In genomic region chrX:153640615-153641014, GRCm38 (mm10) we compare ENCODE assay signal across 10 mouse cellular contexts. TPM values are rescaled to one million over a fixed set of nuclear protein-coding genes. Genes with fewer than 3 reads are reported as not detected.
DNase-seq lines count a peak whose midpoint lies in the region; ATAC-seq and TF ChIP-seq lines count a peak whose summit lies in the region.
"Had no signal": no experiment of that assay in that cellular context is flagged by ENCODE, and none has a peak within 500 bp of the region (broad histone marks: within the 10 kb centered on the region; RNA-seq: fewer than 3 reads in every experiment).

No protein-coding gene starts in this region.

- no peak overlapping the region for H3K27ac ChIP-seq in heart, adult 2 months
- no peak overlapping the region for H3K27ac ChIP-seq in heart, embryonic 12.5 days (ENCODE audit: poor library complexity, severe bottlenecking)
- H3K27ac ChIP-seq in midbrain, embryonic 14.5 days (replicated peaks; ENCODE audit: low read depth, low read length) = no peak overlapping the region
- H3K27ac ChIP-seq in midbrain, embryonic 13.5 days = no peak overlapping the region
- H3K27ac ChIP-seq: neural tube, embryonic 13.5 days had no signal

- TF ChIP-seq EP300 in heart, adult 2 months (IDR thresholded peaks at IDR 0.05; ENCODE audit: insufficient read depth, low read depth, low read length) = no peak

- no peak overlapping the region for H3K4me2 ChIP-seq in heart, embryonic 12.5 days
- no peak overlapping the region for H3K4me2 ChIP-seq in midbrain, embryonic 14.5 days (ENCODE audit: low read length)
- H3K4me2 ChIP-seq in midbrain, embryonic 13.5 days (replicated peaks) = no peak overlapping the region
- H3K4me2 ChIP-seq: neural tube, embryonic 13.5 days had no signal

- WGBS in heart, adult 2 months = 57% methylated on average over 3 of the region's 3 CpGs
- 70% methylated on average over 3 of the region's 3 CpGs for WGBS in heart, embryonic 12.5 days
- WGBS in midbrain, embryonic 14.5 days = 75% methylated on average over 3 of the region's 3 CpGs
- 70% methylated on average over 3 of the region's 3 CpGs for WGBS in midbrain, embryonic 13.5 days

- H3K4me1 ChIP-seq in heart, adult 2 months (ENCODE audit: control insufficient read depth, insufficient read depth, low read length) = no peaks in the 10 kb centered on the region
- H3K4me1 ChIP-seq in heart, embryonic 12.5 days (replicated peaks) = no peaks in the 10 kb centered on the region
- H3K4me1 ChIP-seq in midbrain, embryonic 14.5 days (ENCODE audit: control insufficient read depth, insufficient read depth, low read length) = no peaks in the 10 kb centered on the region
- H3K4me1 ChIP-seq in midbrain, embryonic 13.5 days (replicated peaks) = no peaks in the 10 kb centered on the region
- H3K4me1 ChIP-seq: neural tube, embryonic 13.5 days had no signal

- no peak for TF ChIP-seq POLR2A in heart, adult 2 months (IDR thresholded peaks at IDR 0.05; ENCODE audit: insufficient read depth, low read depth, low read length)

- no peaks in the 10 kb centered on the region for H3K36me3 ChIP-seq in heart, adult 2 months (ENCODE audit: control insufficient read depth, insufficient read depth, low read length)
- H3K36me3 ChIP-seq in heart, embryonic 12.5 days = no peaks in the 10 kb centered on the region
- no peaks in the 10 kb centered on the region for H3K36me3 ChIP-seq in midbrain, embryonic 14.5 days (ENCODE audit: control insufficient read depth, insufficient read depth, low read length)
- H3K36me3 ChIP-seq in midbrain, embryonic 13.5 days = no peaks in the 10 kb centered on the region
- H3K36me3 ChIP-seq: neural tube, embryonic 13.5 days had no signal

- no peak for ATAC-seq in heart, embryonic 12.5 days (ENCODE audit: insufficient number of reproducible peaks, low FRiP score)
- ATAC-seq in midbrain, embryonic 14.5 days (ENCODE audit: low FRiP score, low TSS enrichment) = no peak
- ATAC-seq in midbrain, embryonic 13.5 days = no peak

- H3K79me2 ChIP-seq in heart, adult 2 months (replicated peaks; ENCODE audit: control insufficient read depth, insufficient read depth, low read length) = no peaks in the 10 kb centered on the region

- no peak overlapping the region for H3K4me3 ChIP-seq in heart, adult 2 months
- H3K4me3 ChIP-seq in heart, embryonic 12.5 days = no peak overlapping the region
- H3K4me3 ChIP-seq in midbrain, embryonic 14.5 days (replicated peaks; ENCODE audit: low read depth, low read length) = no peak overlapping the region
- H3K4me3 ChIP-seq in midbrain, embryonic 13.5 days (replicated peaks) = no peak overlapping the region
- H3K4me3 ChIP-seq: neural tube, embryonic 13.5 days had no signal

- H3K27me3 ChIP-seq in heart, adult 2 months (ENCODE audit: control insufficient read depth, insufficient read depth, low read length) = no peaks in the 10 kb centered on the region
- H3K27me3 ChIP-seq in heart, embryonic 12.5 days (replicated peaks) = no peaks in the 10 kb centered on the region
- no peaks in the 10 kb centered on the region for H3K27me3 ChIP-seq in midbrain, embryonic 14.5 days (ENCODE audit: control insufficient read depth, insufficient read depth, low read length)
- no peaks in the 10 kb centered on the region for H3K27me3 ChIP-seq in midbrain, embryonic 13.5 days
- H3K27me3 ChIP-seq: neural tube, embryonic 13.5 days had no signal

- DNase-seq in heart, adult 2 months = peak in 1 of 2 experiments; percentile 22
- peak; percentile 1 for DNase-seq in midbrain, embryonic 14.5 days
- peak; percentile 4 for DNase-seq in c-Kit-negative CD71-positive TER-119-positive erythroid progenitor cells, embryonic 14.5 days (ENCODE audit: low read depth, low spot score)
- DNase-seq in thymus, postnatal 0 days (ENCODE audit: low spot score) = peak; percentile 11
- no peak for DNase-seq in frontal cortex, postnatal 14 days (ENCODE audit: low spot score in 2 of 2)
- DNase-seq in frontal cortex, postnatal 36 days (ENCODE audit: low spot score in 2 of 2) = no peak
- DNase-seq: gastrocnemius, postnatal 36 days had no signal

- intact Hi-C loops in heart, adult 2 months (cut with DNase I) = no loop called here

- H3K9me3 ChIP-seq in heart, embryonic 12.5 days (replicated peaks) = no peaks in the 10 kb centered on the region
- H3K9me3 ChIP-seq in midbrain, embryonic 14.5 days (ENCODE audit: control insufficient read depth, low read length) = no peaks in the 10 kb centered on the region
- H3K9me3 ChIP-seq in midbrain, embryonic 13.5 days = no peaks in the 10 kb centered on the region
- H3K9me3 ChIP-seq: neural tube, embryonic 13.5 days had no signal

- peak; percentile 55 for TF ChIP-seq CTCF in heart, adult 2 months (IDR thresholded peaks at IDR 0.05)

- no peak overlapping the region for H3K9ac ChIP-seq in heart, adult 2 months (ENCODE audit: low read depth, low read length)
- no peak overlapping the region for H3K9ac ChIP-seq in heart, embryonic 12.5 days
- H3K9ac ChIP-seq in midbrain, embryonic 14.5 days (replicated peaks; ENCODE audit: low read length) = no peak overlapping the region
- no peak overlapping the region for H3K9ac ChIP-seq in midbrain, embryonic 13.5 days (replicated peaks)
- H3K9ac ChIP-seq: neural tube, embryonic 13.5 days had no signal

RNA-seq across cellular contexts. Expression of gene Kctd12b, which starts 55.6 kb away (rescaled TPM):
- total RNA-seq in heart, adult 2 months (2021) = 1 to 10 TPM; 5.9 to 7.5 TPM
- 4.0 and 12.3 TPM in 2 replicates for polyA plus RNA-seq in heart, adult 2 months (2012; rRNA removed)
- 3.8 and 4.1 TPM in 2 replicates for polyA plus RNA-seq in heart, embryonic 12.5 days (2016; fragmentation: Nextera tagmentation; extraction: Ambion mirVana)
- polyA plus RNA-seq in midbrain, embryonic 14.5 days (2014; fragmentation: Nextera tagmentation; extraction: Ambion mirVana) = 2.7 and 5.1 TPM in 2 replicates
- polyA plus RNA-seq in midbrain, embryonic 13.5 days (2015; fragmentation: Nextera tagmentation; extraction: Ambion mirVana) = 4.2 and 4.5 TPM in 2 replicates
- 2.4 and 2.5 TPM in 2 replicates for polyA plus RNA-seq in thymus, postnatal 0 days (2015; fragmentation: Nextera tagmentation; extraction: Ambion mirVana)

Comparison
In these comparisons a context has a peak if more than half of its experiments do, and no peak if none do; other contexts are left out.
1. DNase-seq: peak in midbrain, embryonic 14.5 days (single experiment), c-Kit-negative CD71-positive TER-119-positive erythroid progenitor cells, embryonic 14.5 days (single experiment) and thymus, postnatal 0 days (single experiment); none in frontal cortex, postnatal 14 days (0 of 2) and frontal cortex, postnatal 36 days (0 of 2).